Mouse (Mus musculus) adrenal gland, adult 8-10 months (tissue): Measurements from ENCODE around the gene Hspd1. TPM values are rescaled to one million over a fixed set of nuclear protein-coding genes. Genes with fewer than 3 reads are reported as not detected.
"Not testable (repeated sequence)": the region's sequence is repeated elsewhere in the genome, so short reads cannot be mapped to it uniquely, and the experiment has no call there.

Experiments
- DNase-seq: peaks from one replicate; pipeline ENCODE4 v3.0.0; 2022
- total RNA-seq, 4 experiments: library from RNA; stranded (reverse); gene quantifications; 2 replicates each; pipeline ENCODE4 v1.2.4; 2022

Hspd1 gene
- total RNA-seq, 4 experiments from 2014 or later, result 545 to 1,761 (median 966) TPM

DNA sequence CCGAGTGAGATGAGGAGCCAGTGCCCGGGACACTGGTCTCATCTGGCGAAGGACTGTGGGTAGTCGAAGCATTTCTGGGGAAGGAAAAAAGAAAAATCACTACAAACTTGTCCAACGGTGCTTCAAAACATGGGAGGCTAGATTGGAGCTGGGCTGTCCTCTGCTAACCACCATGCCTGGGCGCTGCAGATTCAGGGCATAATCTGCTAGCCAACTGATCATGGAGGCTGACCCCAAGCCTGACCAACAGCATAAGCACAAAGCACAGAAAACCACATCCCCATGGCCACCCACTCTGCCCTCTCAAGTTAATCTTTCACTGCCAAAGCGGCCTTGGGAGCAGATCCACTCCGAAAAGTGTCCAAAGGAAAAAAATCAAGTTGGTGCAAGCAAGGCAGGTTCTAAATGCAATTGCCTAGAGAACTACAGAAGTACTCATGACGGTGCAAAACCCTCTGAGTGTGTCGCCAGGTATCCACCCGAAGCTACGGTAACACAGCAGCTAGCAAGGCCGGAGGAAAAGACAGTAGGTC lies 1.1 kb downstream of the Hspd1 start:
- DNase-seq, result no peak

DNA sequence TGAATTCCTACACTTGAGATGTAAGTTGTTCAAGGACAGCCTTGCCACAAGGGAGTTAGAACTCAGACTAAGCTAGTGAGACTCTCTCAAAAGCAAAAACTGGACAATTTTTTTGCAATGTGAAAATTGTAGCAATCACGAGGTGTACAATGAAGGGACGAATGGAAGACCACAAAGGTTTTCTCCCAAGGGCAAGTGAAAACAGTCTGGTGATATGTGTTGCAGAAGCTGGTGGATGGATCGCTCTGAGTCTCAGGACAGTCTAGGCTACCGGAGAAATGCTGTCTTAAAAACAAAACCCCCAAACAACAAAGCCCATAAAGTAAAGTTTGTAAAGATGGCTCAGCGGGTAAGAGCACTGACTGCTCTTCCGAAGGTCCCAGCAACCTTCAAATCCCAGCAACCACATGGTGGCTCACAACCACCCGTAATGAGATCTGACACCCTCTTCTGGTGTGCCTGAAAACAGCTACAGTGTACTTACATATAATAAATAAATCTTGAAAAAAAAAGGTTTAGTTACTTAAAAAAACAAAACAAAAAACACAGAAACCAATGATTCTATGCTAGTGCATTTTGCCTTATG lies 2.2 kb downstream of the Hspd1 start:
- DNase-seq, result no peak

DNA sequence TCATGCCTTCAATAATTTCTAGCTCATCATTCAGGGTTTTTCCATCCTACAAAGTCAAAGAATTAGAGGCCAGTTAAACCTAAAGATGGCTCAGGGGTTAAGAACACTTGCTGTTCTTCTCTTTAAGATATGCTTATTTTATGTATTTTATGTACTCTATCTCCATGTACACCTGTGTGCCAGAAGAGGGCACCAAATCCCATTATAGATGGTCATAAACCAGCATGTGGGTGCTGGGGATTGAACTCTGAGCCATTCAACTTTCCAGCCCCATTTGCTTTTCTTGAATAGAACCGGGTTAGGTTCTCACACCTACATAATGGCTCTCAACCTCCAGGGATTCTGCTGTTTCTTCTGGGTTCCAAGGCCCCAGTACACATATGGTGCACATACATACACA lies 5.9 kb downstream of the Hspd1 start:
- no peak for DNase-seq

DNA sequence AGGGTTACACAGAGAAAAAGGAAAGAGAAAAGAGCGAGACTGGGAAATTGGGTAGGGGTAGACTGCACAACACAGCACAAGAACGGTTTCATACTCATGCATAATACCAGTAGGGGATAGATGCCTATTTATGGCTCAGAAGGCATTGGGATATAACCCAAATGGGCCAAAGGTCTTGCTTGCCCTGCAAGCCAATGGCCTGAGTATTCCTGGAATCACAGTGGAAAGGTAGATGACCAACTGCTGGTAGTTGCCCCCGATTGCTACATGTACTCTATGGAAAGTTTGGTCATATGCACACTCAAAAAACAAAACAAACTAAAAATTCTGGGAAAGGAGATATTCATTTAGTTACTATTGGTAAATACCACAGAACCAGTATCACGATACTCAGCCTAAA lies 8.4 kb downstream of the Hspd1 start:
- DNase-seq, result no peak

DNA sequence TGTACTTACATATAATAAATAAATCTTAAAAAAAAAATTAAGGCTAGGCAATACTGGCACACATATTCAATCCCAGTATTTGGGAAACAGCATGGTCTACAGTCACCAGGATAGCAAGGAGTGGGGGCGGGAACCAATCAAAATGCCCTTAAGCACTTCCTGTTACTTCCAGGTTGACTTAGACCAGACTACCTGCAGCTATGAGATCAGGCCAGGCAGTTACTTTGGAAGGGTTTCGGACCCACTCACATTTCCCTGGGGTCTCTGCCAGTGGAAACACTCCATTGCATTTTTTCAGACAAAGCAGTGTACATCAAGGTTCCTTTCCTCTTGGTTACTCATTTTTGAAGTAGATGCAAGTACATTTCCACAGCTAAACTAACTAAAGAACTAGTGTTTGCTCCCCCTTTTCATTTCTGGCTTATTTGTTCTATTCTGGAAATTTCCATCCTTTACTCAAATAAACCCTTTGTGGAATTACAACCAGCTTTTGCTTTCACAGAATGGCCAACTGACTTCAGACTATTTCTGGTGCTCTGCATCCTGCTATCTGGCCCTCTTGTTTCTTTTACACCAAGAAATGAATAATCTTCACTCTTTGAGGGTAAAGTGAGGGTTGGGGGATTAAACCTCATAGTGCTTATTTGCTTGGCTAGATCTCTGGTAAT lies 11.1 kb downstream of the Hspd1 start:
- no peak for DNase-seq

DNA sequence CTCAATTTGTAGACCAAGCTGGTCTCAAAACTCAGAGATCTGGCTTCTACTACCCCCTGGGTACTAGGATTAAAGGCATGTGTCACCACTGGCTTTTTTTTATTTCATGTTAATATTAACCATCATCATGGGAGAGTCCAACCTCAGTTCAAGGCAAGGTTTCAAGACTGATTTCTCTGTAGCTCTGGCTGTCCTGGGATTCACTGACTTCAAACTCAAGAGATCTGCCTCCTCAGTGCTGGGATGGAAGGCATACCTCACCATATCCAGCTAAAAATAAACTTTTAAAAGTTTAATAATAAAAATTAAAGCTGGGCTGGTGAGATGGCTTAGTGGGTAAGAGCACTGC lies 11.7 kb downstream of the Hspd1 start:
- DNase-seq, result no peak

DNA sequence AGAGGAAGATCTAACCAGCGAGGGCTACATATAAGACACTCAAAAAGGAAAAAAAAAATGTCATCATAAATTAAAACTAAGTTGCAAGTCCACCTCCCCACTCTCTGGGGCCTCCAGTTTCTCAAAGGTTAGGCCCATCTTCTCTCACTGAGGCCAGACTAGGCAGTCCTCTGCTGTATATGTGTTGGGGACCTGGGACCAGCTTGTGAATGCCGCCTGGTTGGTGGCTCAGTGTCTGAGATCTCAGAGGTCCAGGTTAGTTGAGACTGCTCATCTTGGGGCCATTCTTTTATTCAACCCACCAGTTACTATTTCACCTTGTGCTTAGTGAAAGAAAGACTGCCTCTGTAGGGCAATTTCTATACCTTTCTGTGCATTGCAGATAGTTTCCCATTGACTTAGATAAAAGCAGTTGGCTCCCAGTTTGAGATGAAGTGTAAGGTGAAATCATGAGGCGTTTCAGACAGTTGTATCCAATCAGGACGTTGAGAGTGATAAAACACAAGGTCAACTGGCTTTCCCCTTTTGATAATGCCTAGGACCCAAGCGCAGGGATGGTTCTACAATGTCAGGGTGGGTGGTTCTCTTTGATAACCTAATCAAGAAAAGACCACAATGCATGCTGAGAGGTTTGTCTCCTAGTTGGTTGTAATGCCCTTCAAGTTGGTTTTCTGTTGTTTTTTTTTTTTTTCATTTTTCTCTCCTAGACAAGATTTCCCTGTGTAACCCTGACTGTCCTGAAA lies 12.2 kb downstream of the Hspd1 start:
- DNase-seq, result no peak

DNA sequence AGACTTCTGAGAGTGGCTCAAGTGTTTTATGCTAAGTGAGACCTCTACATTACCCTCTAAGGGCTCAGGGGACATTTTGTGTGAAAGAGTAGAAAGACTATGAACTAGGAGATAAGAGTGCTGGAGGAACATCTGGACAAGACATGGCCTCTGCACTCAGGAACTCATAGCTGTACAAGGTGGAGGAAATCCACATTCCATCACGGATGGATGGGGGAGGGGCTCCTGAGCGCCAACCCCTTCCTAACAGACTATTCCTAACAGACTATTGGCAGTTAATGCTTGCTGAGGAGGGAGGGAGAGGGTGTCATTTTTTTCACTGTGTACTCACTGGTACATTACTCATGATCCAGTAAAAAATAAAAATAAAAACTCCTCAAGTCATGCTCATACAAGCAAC lies 13.3 kb downstream of the Hspd1 start:
- DNase-seq, result no peak

DNA sequence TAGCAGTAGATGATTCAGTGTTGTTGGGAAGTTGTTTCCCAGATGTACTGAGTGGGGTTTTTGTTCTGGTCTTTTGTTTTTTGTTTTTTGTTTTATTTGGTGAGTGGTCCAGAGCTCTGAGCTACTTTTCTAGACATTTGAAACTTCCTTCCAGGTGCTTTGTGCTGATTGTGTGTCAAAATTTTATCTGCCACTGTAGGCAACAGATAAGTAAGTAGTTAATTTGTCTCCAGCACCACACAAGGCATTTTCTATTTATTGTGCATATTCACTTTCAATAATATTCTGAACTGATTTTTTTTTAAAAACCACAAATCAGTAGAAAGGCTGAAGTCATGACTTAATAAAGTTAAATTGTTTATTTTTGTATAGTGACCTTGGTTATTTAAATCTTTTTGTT lies 15.7 kb downstream of the Hspd1 start:
- DNase-seq, result not testable (repeated sequence)

DNA sequence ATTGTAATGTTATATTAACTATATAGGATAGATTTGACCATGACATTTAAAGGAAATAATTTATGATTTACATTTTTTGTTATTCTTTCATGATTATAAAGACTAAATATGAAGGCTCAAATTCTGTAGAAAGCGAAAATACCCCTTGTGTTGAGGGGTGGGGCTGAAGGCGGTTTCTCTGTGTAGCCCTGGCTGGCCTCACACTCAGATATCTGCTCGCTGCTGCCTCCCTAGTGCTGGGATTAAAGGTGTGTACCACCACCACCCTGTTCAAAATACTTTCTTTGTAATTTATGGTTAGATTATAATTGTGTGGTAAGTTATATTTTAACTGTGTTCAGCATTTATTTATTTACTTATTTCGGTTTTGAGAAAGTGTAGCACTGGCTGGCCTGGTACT lies 26.3 kb downstream of the Hspd1 start:
- no peak for DNase-seq

DNA sequence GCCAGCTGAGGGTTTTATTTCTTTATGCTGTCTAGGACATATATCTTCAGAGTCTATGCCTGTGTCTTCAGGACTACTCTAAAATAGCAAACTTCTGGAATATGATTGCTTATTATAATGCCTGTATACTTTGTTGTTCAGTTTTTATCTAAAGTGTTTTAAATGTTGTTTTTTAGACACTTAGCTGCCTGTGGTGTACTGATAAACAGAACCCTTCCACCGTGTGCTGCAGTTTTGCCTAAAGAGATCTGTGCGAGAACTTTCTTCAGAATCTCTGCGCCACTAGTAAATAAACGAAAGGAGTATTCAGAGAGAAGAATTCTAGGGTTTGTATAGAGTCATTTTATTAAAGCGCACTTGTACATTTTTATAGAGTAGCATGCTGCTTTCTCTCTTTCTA lies 26.9 kb downstream of the Hspd1 start:
- DNase-seq, result no peak

DNA sequence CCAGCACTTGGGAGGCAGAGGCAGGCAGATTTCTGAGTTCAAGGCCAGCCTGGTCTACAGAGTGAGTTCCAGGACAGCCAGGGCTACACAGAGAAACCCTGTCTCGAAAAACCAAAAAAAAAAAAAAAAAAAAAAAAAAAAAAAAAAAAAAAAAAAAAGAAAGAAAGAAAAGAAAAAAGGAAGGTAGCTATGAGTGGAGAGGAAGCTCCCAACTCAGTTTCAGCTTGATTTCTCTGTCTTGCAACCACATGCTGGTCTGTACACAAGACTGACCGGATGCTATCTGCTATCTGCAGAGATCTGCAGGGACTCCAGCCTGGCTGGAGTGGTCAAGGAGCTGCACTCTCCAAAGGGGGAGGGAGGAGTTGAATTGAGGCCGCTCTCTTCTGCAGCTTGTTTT lies 29.7 kb downstream of the Hspd1 start:
- not testable (repeated sequence) for DNase-seq

DNA sequence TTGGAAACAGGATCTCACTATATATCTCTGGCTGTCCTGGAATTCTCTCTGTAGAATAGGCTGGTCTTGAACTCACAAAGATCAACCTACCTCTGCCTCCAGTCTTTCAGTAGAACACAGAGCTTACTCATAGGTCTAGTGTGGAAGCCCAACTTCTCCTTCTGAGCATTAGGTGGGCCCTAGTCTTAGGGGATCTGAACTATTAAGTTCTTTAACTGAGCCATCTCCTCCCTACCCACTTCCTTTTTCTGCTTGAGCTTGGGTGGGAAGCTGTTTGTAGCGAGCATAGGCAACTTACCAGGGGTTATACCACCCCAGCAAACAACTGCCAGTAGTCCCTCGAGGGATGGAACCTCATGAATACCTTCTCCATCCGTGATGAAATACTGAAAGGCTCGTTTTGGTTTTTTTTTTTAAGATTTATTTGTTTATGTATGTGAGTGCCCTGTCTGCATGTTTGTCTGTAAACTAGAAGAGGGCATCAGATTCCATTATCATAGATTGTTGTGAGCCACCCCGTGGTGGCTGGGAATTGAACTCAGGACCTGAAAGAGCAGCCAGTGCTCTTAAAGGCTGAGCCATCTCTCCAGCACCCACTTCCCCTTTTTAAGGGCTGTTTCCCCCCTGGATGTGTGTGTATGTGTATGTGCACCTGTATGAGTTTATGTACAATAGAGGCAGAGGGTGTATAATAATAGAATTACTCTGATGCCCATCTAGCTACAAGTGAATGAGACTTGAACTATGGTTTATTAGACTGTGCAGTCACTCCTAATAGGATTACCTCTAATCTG lies 32.5 kb downstream of the Hspd1 start:
- no peak for DNase-seq

DNA sequence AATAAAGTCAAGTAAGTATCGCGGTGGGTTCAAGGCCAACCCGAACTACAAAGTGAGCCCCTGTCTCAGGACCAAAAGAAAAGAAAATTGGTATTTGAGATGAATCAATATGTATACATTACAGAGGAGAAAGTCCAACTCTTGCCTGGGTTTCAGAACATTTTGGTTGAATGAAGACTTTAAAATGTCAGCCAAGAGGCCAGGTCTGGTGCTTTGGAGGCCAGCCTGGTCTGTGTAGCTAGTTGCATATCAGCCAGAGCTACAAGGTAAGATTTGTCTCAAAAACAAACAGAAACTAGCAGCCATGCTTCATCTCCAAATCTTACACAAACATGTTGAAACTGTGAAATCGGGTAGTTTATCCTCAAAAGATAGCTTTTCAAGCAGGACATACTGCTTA lies 34.4 kb downstream of the Hspd1 start:
- no peak for DNase-seq

DNA sequence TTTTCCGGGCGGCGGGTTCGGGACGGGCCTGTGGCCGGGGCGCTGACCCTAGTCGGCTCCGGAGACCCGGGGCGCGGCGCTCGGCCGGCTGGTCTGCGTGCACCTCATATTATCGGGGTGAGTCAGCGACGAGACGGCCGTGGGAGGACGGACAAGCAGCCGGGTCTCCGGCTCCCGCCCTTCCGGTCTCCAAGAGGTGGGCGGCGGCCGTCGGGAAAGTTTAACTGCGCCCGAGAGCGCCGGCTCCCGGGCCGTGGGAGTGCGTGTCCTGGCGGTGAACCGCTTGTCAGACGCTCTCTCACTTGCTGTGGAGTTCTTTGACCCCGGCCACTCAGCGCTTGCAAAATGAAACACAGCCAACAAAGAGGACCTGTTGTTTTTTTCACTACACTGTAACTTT lies 35.0 kb downstream of the Hspd1 start:
- DNase-seq, result peak; percentile 82

DNA sequence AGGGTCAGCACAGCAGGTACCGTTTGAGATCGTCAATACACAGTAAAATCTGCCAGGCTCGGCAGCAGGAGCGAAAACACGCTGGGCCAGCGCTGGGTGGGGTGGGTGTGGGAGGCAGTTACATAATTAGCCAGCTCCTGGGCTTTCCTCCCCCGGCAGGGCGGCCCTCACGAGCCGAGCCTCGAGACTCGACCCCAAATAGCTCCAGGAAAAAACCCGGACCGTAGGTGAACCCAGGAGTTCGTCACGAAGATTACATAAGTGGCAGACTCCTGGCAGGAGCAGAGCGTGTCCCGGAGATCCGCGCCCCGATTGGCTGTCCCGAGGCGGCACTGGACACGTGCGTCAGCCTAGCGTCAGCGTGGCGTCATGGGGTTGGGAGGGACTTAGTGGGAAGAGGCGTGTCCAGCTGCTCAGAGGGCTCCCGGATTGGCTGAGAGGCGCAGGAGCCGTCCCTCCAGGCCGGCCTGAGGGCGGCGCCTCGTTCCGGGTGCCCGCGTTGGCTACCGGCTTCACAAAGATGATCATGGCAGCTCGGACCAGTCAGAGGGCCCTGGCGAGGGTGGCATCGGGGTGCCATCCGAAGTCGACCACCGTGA lies 35.6 kb downstream of the Hspd1 start, which contains the start of gene Coq10b:
TSS of gene Coq10b (plus strand) at position 416 of the 599 bp plus-strand sequence.
- peak; percentile 100 for DNase-seq

DNA sequence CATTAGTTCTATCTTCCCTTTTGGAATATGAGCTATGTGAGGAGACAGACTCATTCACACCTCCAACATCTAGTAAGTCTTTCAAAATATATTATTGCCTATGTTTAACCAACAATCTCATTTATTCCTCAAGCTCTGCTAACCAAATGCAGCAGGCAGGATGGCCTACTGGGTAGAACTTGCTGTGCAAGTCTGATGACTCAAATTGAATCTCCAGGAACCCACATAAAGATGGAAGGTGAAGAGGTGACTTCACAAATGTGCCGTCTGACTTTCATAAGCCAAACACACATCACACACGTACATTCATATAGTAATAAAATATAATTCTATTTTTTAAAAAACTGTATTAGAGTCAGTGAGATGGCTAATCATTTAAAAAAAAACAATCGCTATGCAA lies 36.4 kb downstream of the Hspd1 start:
- no peak for DNase-seq

DNA sequence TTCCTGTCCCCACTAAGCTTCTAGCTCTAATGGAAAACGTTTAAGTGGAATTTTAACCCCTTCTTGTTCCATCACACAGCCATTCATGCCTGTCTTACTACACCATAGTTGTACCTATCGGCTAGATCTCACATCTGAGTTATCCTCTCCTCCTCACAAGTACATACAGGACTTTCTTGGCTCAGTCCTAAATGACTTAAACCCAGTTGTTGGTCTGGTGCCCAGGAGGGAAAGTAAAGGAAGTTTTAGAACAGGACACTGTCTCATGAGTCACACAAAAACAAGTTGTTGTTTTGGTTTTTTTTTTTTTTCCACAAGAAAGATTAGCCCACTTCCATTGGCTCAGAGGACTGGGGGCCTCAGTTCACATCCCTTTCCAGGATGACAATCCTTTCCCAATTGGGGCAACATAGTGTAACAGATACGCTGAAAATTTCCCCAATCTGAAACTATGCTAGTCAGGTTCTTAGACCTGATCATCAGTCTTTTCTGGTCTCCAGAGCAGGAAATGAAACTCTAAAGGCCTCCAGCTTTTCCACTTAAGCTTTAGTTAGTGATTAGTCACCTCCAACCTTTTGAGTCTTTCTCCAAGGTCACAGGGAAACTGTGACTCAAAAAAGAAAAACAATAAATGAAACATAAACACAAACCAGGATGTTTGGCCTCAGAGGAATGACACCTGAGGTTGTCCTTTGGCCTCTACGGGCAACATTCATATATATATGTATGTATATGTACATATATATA lies 39.0 kb downstream of the Hspd1 start:
- no peak for DNase-seq

DNA sequence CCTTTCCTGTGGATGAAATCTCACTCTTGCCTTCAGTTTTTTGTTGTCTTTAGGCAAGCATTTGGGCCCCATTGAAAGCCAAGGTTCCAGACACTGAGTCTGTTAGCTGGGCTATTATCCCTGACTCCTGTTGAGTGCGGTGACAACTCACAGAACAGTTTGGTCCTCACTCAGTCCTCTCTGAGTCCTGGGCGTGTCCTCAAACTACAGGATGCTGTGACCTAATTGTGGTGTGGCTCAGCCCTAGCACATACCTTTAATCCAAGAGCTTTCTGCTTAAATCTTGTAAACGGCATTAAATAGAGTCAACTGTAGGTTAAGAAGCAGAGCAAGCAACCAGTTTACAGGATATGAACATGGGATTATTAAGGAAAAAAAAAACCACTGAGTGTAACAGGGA lies 44.9 kb downstream of the Hspd1 start:
- DNase-seq, result no peak

DNA sequence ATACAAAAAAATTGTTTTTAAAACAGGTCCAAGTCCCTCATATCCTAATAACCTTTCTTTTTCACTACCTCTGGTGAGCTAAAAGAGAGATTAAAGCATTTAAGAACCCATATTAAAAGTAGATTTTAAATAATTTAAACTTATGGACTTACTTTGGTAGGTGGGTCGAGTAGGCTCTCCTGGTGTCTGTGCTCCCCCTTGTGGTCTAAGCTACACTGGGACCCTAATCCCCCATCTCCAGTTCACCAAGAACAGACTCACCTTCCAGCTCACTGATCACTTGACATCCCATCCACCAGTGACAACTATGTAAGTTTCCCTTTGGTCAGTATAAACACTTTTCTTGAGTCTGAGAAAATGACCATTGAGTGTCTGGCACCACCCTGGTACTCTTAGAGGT lies 45.8 kb downstream of the Hspd1 start:
- no peak for DNase-seq

DNA sequence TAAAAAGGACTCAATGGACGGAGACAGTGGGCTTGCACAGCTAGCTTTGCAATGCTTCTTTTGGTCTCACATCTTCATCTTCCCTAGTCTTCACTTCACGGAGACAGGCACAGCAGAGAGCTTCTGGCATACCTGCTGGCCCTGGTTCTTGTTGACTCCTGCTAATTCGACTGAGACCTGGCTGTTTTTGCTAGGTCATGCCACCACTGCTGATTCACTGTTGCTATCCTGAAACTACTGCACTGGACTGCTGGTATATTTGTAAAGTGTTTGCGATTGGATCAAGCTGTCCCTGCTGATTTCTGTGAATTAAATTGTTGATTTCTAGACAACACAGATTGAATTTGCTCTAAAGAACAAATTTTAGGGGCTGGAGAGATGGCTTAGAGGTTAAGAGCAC lies 46.4 kb downstream of the Hspd1 start:
- DNase-seq, result no peak

DNA sequence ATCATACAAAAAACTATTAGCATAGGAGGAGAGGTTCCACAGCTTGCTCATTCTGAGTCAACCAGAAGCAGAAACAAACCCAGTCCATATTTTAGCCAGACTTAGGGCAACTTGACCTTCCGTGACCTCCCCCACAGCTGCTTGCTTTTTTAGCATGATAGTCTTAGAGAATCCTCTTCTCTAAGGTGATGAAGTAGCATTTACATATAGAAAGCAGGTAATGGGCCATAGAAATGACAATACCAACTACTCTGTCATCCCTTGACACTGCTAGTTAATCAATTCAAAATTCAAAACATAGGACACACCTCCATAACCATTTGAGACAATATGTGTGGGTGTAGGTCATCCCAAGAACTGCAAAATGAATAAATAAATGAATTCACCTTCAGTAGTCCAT lies 48.1 kb downstream of the Hspd1 start:
- no peak for DNase-seq
